Mouse (Mus musculus): ENCODE data around the gene Klc3. TPM values are rescaled to one million over a fixed set of nuclear protein-coding genes. Genes with fewer than 3 reads are reported as not detected.

Klc3 gene
- polyA plus RNA-seq, 1 experiment from 2014 or later: 0.81 TPM

DNA sequence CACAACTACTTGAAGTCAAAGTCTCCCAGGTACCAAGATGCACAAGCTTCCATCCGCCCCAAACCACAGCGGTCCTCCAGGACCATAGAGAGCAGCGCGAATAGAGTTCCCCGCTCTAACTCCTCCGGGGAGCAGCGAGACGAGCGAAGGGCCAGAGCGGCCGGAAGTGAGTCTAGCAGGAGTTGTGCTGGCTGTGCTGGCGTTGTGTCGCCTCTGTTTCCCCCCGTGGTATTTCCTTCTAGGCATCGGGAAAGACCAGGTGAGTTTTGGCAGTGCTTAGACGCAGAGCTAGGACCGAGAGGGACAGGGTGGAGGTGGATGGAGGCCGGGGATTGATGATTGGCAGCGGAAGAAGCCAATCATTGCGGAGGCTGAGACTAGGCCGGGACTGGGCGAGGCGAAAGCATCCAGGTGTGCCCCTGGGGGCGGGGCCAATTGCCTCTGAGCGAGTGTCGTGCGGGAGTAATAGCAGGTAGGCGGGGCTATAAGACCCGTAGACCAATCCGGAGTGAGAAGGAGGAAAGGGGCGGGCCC is 58.9 kb downstream of the Klc3 start:
- peak overlapping the region; percentile 71 for H3K9ac ChIP-seq (ENCODE audit: low read length)
- peak overlapping the region; percentile 53 for H3K4me3 ChIP-seq (ENCODE audit: low read depth, low read length)
- ATAC-seq: peak; percentile 96
- under 1% methylated on average over 31 of the region's 31 CpGs for WGBS
- H3K36me3 ChIP-seq (ENCODE audit: control insufficient read depth, insufficient read depth, low read length): peaks cover 20% of the 10 kb centered on the region
- peak; percentile 98 for DNase-seq (ENCODE audit: low spot score)
- peaks cover 24% of the 10 kb centered on the region for H3K4me1 ChIP-seq (ENCODE audit: control insufficient read depth, insufficient read depth, low read length)
- no peaks in the 10 kb centered on the region for H3K9me3 ChIP-seq (replicated peaks; ENCODE audit: control insufficient read depth, low read length)
- 0 out of 2 replicates have a peak, but pooled peaks cover 3% of the 10 kb centered on the region for H3K27me3 ChIP-seq (replicated peaks; ENCODE audit: control insufficient read depth, insufficient read depth, low read length)
- peak overlapping the region; percentile 79 for H3K27ac ChIP-seq (ENCODE audit: low read depth, low read length)
- peak overlapping the region; percentile 83 for H3K4me2 ChIP-seq (ENCODE audit: low read length)

MicroRNAs encoded within 50 kb of the gene (microRNA counts, 519-probe panel; counts per million panel counts)
- not detected for microRNA mmu-miR-343

Small RNAs within 50 kb of the gene (microRNA-seq; reads per million reads assigned to microRNA genes)
- gene Mir343: not detected

Other genes starting within 250 kb of the Klc3 start
- gene Gipr, start 238.0 kb downstream of the Klc3 start, polyA plus RNA-seq (2014; fragmentation: Nextera tagmentation; extraction: Ambion mirVana): 4.8 and 8.2 TPM in 2 replicates
- 3.4 TPM in 2 replicates for gene Eml2, start 227.7 kb downstream of the Klc3 start, polyA plus RNA-seq (2014; fragmentation: Nextera tagmentation; extraction: Ambion mirVana)
- 1.8 and 2.3 TPM in 2 replicates for gene Gpr4, start 191.6 kb downstream of the Klc3 start, polyA plus RNA-seq (2014; fragmentation: Nextera tagmentation; extraction: Ambion mirVana)
- gene Opa3, start 175.8 kb downstream of the Klc3 start, polyA plus RNA-seq (2014; fragmentation: Nextera tagmentation; extraction: Ambion mirVana): 42.5 TPM in 2 replicates
- 27.1 and 32.3 TPM in 2 replicates for gene Vasp, start 132.3 kb downstream of the Klc3 start, polyA plus RNA-seq (2014; fragmentation: Nextera tagmentation; extraction: Ambion mirVana)
- gene Ppm1n, start 124.0 kb downstream of the Klc3 start, polyA plus RNA-seq (2014; fragmentation: Nextera tagmentation; extraction: Ambion mirVana): 0.30 and 0.67 TPM in 2 replicates
- gene Rtn2, start 121.5 kb downstream of the Klc3 start, polyA plus RNA-seq (2014; fragmentation: Nextera tagmentation; extraction: Ambion mirVana): 102 and 109 TPM in 2 replicates
- 0.17 TPM in 1 of 2 replicates, not detected in the other for gene Fosb, start 94.1 kb downstream of the Klc3 start, polyA plus RNA-seq (2014; fragmentation: Nextera tagmentation; extraction: Ambion mirVana)
- 99.5 and 101 TPM in 2 replicates for gene Ercc1, start 59.3 kb downstream of the Klc3 start, polyA plus RNA-seq (2014; fragmentation: Nextera tagmentation; extraction: Ambion mirVana)
- gene Cd3eap, start 44.6 kb downstream of the Klc3 start, polyA plus RNA-seq (2014; fragmentation: Nextera tagmentation; extraction: Ambion mirVana): 18.4 and 20.0 TPM in 2 replicates
- gene Ppp1r13l, start 44.4 kb downstream of the Klc3 start, polyA plus RNA-seq (2014; fragmentation: Nextera tagmentation; extraction: Ambion mirVana): 1.1 and 1.3 TPM in 2 replicates
- gene Ercc2, start 22.1 kb downstream of the Klc3 start, polyA plus RNA-seq (2014; fragmentation: Nextera tagmentation; extraction: Ambion mirVana): 12.9 and 15.2 TPM in 2 replicates
- gene Ckm, start 672 bp upstream of the Klc3 start, polyA plus RNA-seq (2014; fragmentation: Nextera tagmentation; extraction: Ambion mirVana): not detected in 2 replicates
- gene Mark4, start 54.7 kb upstream of the Klc3 start, polyA plus RNA-seq (2014; fragmentation: Nextera tagmentation; extraction: Ambion mirVana): 9.2 and 13.0 TPM in 2 replicates
- gene Exoc3l2, start 59.2 kb upstream of the Klc3 start, polyA plus RNA-seq (2014; fragmentation: Nextera tagmentation; extraction: Ambion mirVana): 0.16 and 0.25 TPM in 2 replicates
- 2.1 and 2.3 TPM in 2 replicates for gene Bloc1s3, start 104.3 kb upstream of the Klc3 start, polyA plus RNA-seq (2014; fragmentation: Nextera tagmentation; extraction: Ambion mirVana)
- gene Trappc6a, start 104.3 kb upstream of the Klc3 start, polyA plus RNA-seq (2014; fragmentation: Nextera tagmentation; extraction: Ambion mirVana): 34.2 and 42.5 TPM in 2 replicates
- 0.36 and 0.57 TPM in 2 replicates for gene Nkpd1, start 113.7 kb upstream of the Klc3 start, polyA plus RNA-seq (2014; fragmentation: Nextera tagmentation; extraction: Ambion mirVana)
- 12.6 and 13.5 TPM in 2 replicates for gene Ppp1r37, start 159.0 kb upstream of the Klc3 start, polyA plus RNA-seq (2014; fragmentation: Nextera tagmentation; extraction: Ambion mirVana)
- 0.15 TPM in 1 of 2 replicates, not detected in the other for gene Zfp296, start 173.2 kb upstream of the Klc3 start, polyA plus RNA-seq (2014; fragmentation: Nextera tagmentation; extraction: Ambion mirVana)
- gene Gemin7, start 173.5 kb upstream of the Klc3 start, polyA plus RNA-seq (2014; fragmentation: Nextera tagmentation; extraction: Ambion mirVana): 134 and 146 TPM in 2 replicates
- 27.1 and 40.1 TPM in 2 replicates for gene Clasrp, start 200.4 kb upstream of the Klc3 start, polyA plus RNA-seq (2014; fragmentation: Nextera tagmentation; extraction: Ambion mirVana)
- 2.8 and 3.0 TPM in 2 replicates for gene Relb, start 225.3 kb upstream of the Klc3 start, polyA plus RNA-seq (2014; fragmentation: Nextera tagmentation; extraction: Ambion mirVana)

Measured in forebrain, embryonic 14.5 days (tissue).